Mouse (Mus musculus) granulocyte monocyte progenitor cell, adult 5-6 weeks (primary cell): ENCODE measurements around the gene Fbxw24. TPM values are rescaled to one million over a fixed set of nuclear protein-coding genes. Genes with fewer than 3 reads are reported as not detected.
"Not testable (repeated sequence)": the region's sequence is repeated elsewhere in the genome, so short reads cannot be mapped to it uniquely, and the experiment has no call there.

Experiments used
- ATAC-seq: replicated peaks from 2 replicates; pipeline ENCODE4 v1.8.0; 2016; ENCODE audit warnings: mild to moderate bottlenecking, moderate TSS enrichment, inconsistent platforms; ENCODE audit not compliant: poor library complexity, severe bottlenecking
- total RNA-seq, 2 experiments: library from RNA; stranded (forward) in 1 of 2; stranded (reverse) in 1 of 2; fragments of 200-712, 200-1000 nt in 1 of 2; fragments of >200 nt in 1 of 2; fragmentation: Nextera tagmentation in 1 of 2; gene quantifications; 2 replicates each; pipeline ENCODE4 v1.2.3; 2014 to 2017

Fbxw24 gene
- total RNA-seq (2014; fragmentation: Nextera tagmentation) = not detected in 2 replicates
- not detected in 2 replicates for total RNA-seq (2017)

DNA sequence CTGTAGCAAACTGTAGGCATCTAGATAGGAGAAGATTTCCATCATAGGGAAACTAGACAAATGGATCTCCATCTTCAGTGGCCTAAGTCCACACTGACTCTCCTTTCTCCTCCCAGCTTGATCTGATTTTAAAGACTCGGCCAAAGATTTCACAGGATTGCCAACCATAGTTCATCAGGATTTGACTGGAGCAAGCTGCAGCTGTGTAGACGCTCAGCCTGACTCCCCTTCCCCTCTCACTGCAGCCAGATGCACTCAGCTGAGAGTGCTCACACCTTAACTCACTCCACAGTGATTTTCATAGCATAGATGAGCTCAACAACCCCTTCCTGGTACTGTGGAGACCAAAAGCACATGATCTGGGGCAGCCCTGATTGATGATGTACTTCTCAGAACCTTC, at the start of gene Fbxw24:
TSS of gene Fbxw24 (minus strand) at position 101 of the 400 bp plus-strand sequence.
- ATAC-seq = not testable (repeated sequence)

GRCm38 (mm10) chr9:109664552-109664951, 38.7 kb upstream of the Fbxw24 start, which contains the start of gene Fbxw25:
Fbxw25 (minus strand) TSS chr9:109664652.
- not testable (repeated sequence) for ATAC-seq

DNA sequence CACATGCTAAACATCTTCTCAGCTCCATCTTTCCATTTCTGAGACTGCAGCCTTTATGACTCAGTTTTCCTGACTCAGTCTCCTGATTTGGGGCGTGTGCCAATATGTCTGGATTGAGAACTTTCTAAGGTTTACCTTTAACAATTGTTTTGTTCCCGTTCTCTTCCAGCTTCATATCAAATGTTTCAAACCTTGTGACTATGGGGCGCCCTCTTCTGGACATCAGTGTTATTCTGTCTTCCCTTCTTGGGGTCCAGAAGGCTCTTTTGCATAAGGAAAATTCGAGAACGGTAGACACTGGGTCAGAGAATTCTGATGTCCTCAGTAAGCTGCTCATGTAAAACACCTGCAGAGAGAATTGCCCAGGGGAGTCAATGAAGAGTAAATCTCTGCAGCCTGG, 19.0 kb downstream of the Fbxw24 start:
- not testable (repeated sequence) for ATAC-seq

DNA sequence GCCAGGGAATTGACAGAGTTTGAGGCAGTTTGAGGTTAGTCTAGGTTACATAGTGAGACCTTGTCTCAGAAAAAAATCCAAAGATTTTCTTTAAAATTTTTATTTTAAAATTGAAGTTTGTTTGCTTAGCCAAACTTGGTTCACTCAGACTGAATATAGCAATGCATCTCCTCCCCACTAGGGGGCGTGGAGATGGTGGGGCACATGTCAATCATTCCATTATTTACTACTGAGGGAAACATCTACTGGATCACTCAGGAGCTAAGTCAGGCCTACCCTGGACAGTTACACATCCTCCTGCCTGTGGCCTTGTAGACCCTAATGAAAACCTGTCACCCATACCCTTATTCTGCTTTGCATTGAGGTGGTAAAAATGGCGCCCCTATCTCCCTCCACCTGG, 23.7 kb downstream of the Fbxw24 start:
- ATAC-seq = not testable (repeated sequence)

DNA sequence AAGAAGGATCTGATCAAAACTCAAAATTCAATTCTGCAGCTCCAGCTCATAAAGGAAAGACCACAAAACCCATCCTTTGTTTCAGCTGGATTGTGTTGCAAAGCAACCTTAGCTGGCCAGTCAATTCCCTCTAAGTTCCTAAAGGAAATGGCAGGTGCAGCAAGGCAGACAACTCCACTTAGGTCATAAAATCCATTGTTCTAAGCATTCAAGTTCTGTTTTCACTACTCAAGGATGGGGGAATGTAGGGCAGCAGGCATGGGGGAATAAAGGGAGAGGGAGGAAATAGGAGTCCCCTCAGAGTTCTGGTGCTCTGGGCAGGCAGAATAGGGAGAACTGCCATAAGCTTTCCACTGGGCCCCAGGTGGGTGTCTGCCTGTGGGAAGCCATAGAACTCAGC, 28.6 kb downstream of the Fbxw24 start:
- ATAC-seq = no peak

GRCm38 (mm10) chr9:109594866-109595265, 31.0 kb downstream of the Fbxw24 start:
- no peak for ATAC-seq

DNA sequence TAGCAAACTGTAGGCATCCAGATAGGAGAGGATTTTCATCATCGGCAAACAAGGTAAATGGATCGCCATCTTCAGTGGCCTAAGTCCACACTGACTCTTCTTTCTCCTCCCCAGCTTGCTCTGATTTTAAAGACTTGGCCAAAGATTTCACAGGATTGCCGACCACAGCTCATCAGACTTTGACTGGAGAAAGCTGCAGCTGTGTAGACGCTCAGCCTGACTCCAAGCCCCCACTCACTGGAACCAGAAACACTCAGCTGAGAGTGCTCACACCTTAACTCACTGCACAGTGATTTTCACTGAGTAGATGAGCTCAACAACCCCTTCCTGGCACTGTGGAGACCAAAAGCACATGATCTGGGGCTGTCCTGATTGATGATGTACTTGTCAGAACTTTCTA, 57.7 kb downstream of the Fbxw24 start, which contains the start of gene Fbxw15:
TSS of gene Fbxw15 (minus strand) at position 101 of the 400 bp plus-strand sequence.
- not testable (repeated sequence) for ATAC-seq

- ATAC-seq = no peak
These were observed 60.3 kb downstream of the Fbxw24 start for GRCm38 (mm10) chr9:109565546-109565945.

GRCm38 (mm10) chr9:109562106-109562505, 63.8 kb downstream of the Fbxw24 start:
- ATAC-seq = not testable (repeated sequence)

GRCm38 (mm10) chr9:109552483-109552882, 73.4 kb downstream of the Fbxw24 start:
- ATAC-seq = no peak

Other genes with a start within 250 kb of the Fbxw24 start
- not detected in 2 replicates for gene Fbxw22, start 221.8 kb downstream of the Fbxw24 start, total RNA-seq (2014; fragmentation: Nextera tagmentation)
- gene Fbxw22, start 221.8 kb downstream of the Fbxw24 start, total RNA-seq (2017) = not detected in 2 replicates
- not detected in 2 replicates for gene Fbxw16, start 176.9 kb downstream of the Fbxw24 start, total RNA-seq (2014; fragmentation: Nextera tagmentation)
- gene Fbxw16, start 176.9 kb downstream of the Fbxw24 start, total RNA-seq (2017) = not detected in 2 replicates
- gene Fbxw19, start 130.2 kb downstream of the Fbxw24 start, total RNA-seq (2014; fragmentation: Nextera tagmentation) = not detected in 2 replicates
- not detected in 2 replicates for gene Fbxw19, start 130.2 kb downstream of the Fbxw24 start, total RNA-seq (2017)
- not detected in 2 replicates for gene Fbxw15, start 57.8 kb downstream of the Fbxw24 start, total RNA-seq (2014; fragmentation: Nextera tagmentation)
- gene Fbxw15, start 57.8 kb downstream of the Fbxw24 start, total RNA-seq (2017) = not detected in 2 replicates
- not detected in 2 replicates for gene Fbxw25, start 38.6 kb upstream of the Fbxw24 start, total RNA-seq (2014; fragmentation: Nextera tagmentation)
- gene Fbxw25, start 38.6 kb upstream of the Fbxw24 start, total RNA-seq (2017) = not detected in 2 replicates
- not detected in 2 replicates for gene Fbxw18, start 76.6 kb upstream of the Fbxw24 start, total RNA-seq (2014; fragmentation: Nextera tagmentation)
- not detected in 2 replicates for gene Fbxw18, start 76.6 kb upstream of the Fbxw24 start, total RNA-seq (2017)
- not detected in 2 replicates for gene Fbxw26, start 120.0 kb upstream of the Fbxw24 start, total RNA-seq (2014; fragmentation: Nextera tagmentation)
- gene Fbxw26, start 120.0 kb upstream of the Fbxw24 start, total RNA-seq (2017) = not detected in 2 replicates
- gene Fbxw27, start 164.6 kb upstream of the Fbxw24 start, total RNA-seq (2014; fragmentation: Nextera tagmentation) = not detected in 2 replicates
- gene Fbxw27, start 164.6 kb upstream of the Fbxw24 start, total RNA-seq (2017) = not detected in 2 replicates
- not detected in 2 replicates for gene Spink8, start 186.2 kb upstream of the Fbxw24 start, total RNA-seq (2014; fragmentation: Nextera tagmentation)
- gene Spink8, start 186.2 kb upstream of the Fbxw24 start, total RNA-seq (2017) = not detected in 2 replicates
- 54.0 and 59.5 TPM in 2 replicates for gene Nme6, start 206.7 kb upstream of the Fbxw24 start, total RNA-seq (2014; fragmentation: Nextera tagmentation)
- 22.1 and 28.4 TPM in 2 replicates for gene Nme6, start 206.7 kb upstream of the Fbxw24 start, total RNA-seq (2017)
- gene Camp, start 223.6 kb upstream of the Fbxw24 start, total RNA-seq (2014; fragmentation: Nextera tagmentation) = 3.0 and 37.6 TPM in 2 replicates
- 99.8 and 173 TPM in 2 replicates for gene Camp, start 223.6 kb upstream of the Fbxw24 start, total RNA-seq (2017)
- gene Cdc25a, start 249.5 kb upstream of the Fbxw24 start, total RNA-seq (2014; fragmentation: Nextera tagmentation) = 45.1 and 52.5 TPM in 2 replicates
- 50.6 and 54.4 TPM in 2 replicates for gene Cdc25a, start 249.5 kb upstream of the Fbxw24 start, total RNA-seq (2017)